In the genomic region with DNA sequence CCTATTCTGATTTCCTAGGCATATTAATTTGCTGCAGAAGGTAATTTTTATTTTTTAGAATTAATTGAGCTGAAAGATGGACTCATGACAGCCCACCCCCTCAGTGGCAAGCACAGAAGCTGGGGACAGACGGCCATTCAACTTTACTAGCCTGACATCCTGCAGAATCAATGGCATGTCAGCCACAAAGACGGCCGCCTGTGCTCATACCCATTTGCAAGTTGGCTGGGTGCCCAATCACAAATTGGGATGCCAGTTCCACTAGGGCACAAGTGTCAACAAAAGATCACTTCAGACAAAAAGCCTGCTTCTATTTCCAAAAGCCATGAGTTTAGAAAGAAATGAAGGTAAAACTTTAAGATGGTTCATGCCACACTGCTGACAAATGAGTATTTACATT, we compare ENCODE assay signal across 11 mouse cellular contexts.
DNase-seq lines count a peak whose midpoint lies in the region; ATAC-seq lines count a peak whose summit lies in the region.
"Had no signal": no experiment of that assay in that cellular context is flagged by ENCODE, and none has a peak within 500 bp of the region (broad histone marks: within the 10 kb centered on the region; RNA-seq: fewer than 3 reads in every experiment).

No protein-coding gene starts in this region.

- DNase-seq in neural tube, embryonic 11.5 days (ENCODE audit: low spot score): no peak
- DNase-seq in cerebellum, adult 9-10 months: peak; percentile 11
- DNase-seq in frontal cortex, postnatal 25 days (ENCODE audit: low spot score in 2 of 2): peak; percentile 3 to 8
- no peak for DNase-seq in spleen, postnatal 36 days (ENCODE audit: low spot score in 2 of 2)
- no peak for DNase-seq in adrenal gland, adult 8-10 months
- DNase-seq: kidney, postnatal 14 days; thymus, postnatal 14 days had no signal

- H3K4me3 ChIP-seq in neural tube, embryonic 11.5 days (ENCODE audit: low read depth, low read length): no peak overlapping the region
- no peak overlapping the region for H3K4me3 ChIP-seq in neural tube, embryonic 15.5 days (replicated peaks)
- no peak overlapping the region for H3K4me3 ChIP-seq in midbrain, embryonic 16.5 days (ENCODE audit: low read depth, low read length)
- H3K4me3 ChIP-seq: erythroblast, embryonic 14.5 days had no signal

- H3K4me1 ChIP-seq in neural tube, embryonic 11.5 days (ENCODE audit: control insufficient read depth, insufficient read depth, low read length): no peaks in the 10 kb centered on the region
- H3K4me1 ChIP-seq in neural tube, embryonic 15.5 days: no peaks in the 10 kb centered on the region
- H3K4me1 ChIP-seq in midbrain, embryonic 16.5 days (ENCODE audit: control insufficient read depth, insufficient read depth, low read length): no peaks in the 10 kb centered on the region

- peak; percentile 69 for ATAC-seq in neural tube, embryonic 11.5 days (ENCODE audit: insufficient read depth, low FRiP score, low TSS enrichment)
- ATAC-seq in neural tube, embryonic 15.5 days (ENCODE audit: low FRiP score): no peak
- ATAC-seq in midbrain, embryonic 16.5 days: peak; percentile 79; the same call in 1 of the 2 replicates
- no peak for ATAC-seq in megakaryocyte progenitor cell, adult 5-6 weeks (replicated peaks; ENCODE audit: poor library complexity)

- no peak overlapping the region for H3K9ac ChIP-seq in neural tube, embryonic 11.5 days (ENCODE audit: low read length)
- no peak overlapping the region for H3K9ac ChIP-seq in neural tube, embryonic 15.5 days (replicated peaks)
- H3K9ac ChIP-seq in midbrain, embryonic 16.5 days (ENCODE audit: low read depth, low read length): no peak overlapping the region

- no peak overlapping the region for H3K27ac ChIP-seq in neural tube, embryonic 11.5 days (ENCODE audit: low read depth, low read length)
- no peak overlapping the region for H3K27ac ChIP-seq in neural tube, embryonic 15.5 days (replicated peaks)
- H3K27ac ChIP-seq in midbrain, embryonic 16.5 days (ENCODE audit: low read length): 0 out of 2 replicates have a peak overlapping the region, but pooled peaks have one; percentile 20

- H3K27me3 ChIP-seq in neural tube, embryonic 11.5 days (ENCODE audit: control insufficient read depth, insufficient read depth, low read length): no peaks in the 10 kb centered on the region
- H3K27me3 ChIP-seq in neural tube, embryonic 15.5 days (replicated peaks): no peaks in the 10 kb centered on the region
- no peaks in the 10 kb centered on the region for H3K27me3 ChIP-seq in midbrain, embryonic 16.5 days (ENCODE audit: control insufficient read depth, insufficient read depth, low read depth, low read length)

- 50% methylated on average over 3 of the region's 3 CpGs for WGBS in neural tube, embryonic 11.5 days
- 16% methylated on average over 3 of the region's 3 CpGs for WGBS in neural tube, embryonic 15.5 days
- WGBS in midbrain, embryonic 16.5 days: 29% methylated on average over 3 of the region's 3 CpGs

- H3K9me3 ChIP-seq in neural tube, embryonic 11.5 days (ENCODE audit: control insufficient read depth, low read length): no peaks in the 10 kb centered on the region
- H3K9me3 ChIP-seq in neural tube, embryonic 15.5 days (replicated peaks): no peaks in the 10 kb centered on the region
- H3K9me3 ChIP-seq in midbrain, embryonic 16.5 days (replicated peaks; ENCODE audit: control insufficient read depth, low read length, poor library complexity, severe bottlenecking): no peaks in the 10 kb centered on the region

- no peak overlapping the region for H3K4me2 ChIP-seq in neural tube, embryonic 11.5 days (ENCODE audit: low read depth)
- no peak overlapping the region for H3K4me2 ChIP-seq in neural tube, embryonic 15.5 days
- H3K4me2 ChIP-seq in midbrain, embryonic 16.5 days (ENCODE audit: low read length): no peak overlapping the region

- H3K36me3 ChIP-seq in neural tube, embryonic 11.5 days (ENCODE audit: control insufficient read depth, insufficient read depth, low read length): no peaks in the 10 kb centered on the region
- no peaks in the 10 kb centered on the region for H3K36me3 ChIP-seq in neural tube, embryonic 15.5 days
- H3K36me3 ChIP-seq in midbrain, embryonic 16.5 days (ENCODE audit: control insufficient read depth, insufficient read depth, low read length): no peaks in the 10 kb centered on the region

Comparison
In these comparisons a context has a peak if more than half of its experiments do, and no peak if none do; other contexts are left out.
1. ATAC-seq: peak in neural tube, embryonic 11.5 days (single experiment) and midbrain, embryonic 16.5 days (single experiment); none in neural tube, embryonic 15.5 days (single experiment) and megakaryocyte progenitor cell, adult 5-6 weeks (single experiment).
2. DNase-seq: peak in cerebellum, adult 9-10 months (single experiment) and frontal cortex, postnatal 25 days (2 of 2); none in neural tube, embryonic 11.5 days (single experiment), spleen, postnatal 36 days (0 of 2) and adrenal gland, adult 8-10 months (single experiment).